Mouse (Mus musculus) ES-E14 (cell line): ENCODE measurements at regions not wholly inside any gene's neighbourhood (a gene's known extent, or its start where the extent isn't known, plus 50 kb on each side); places are given as distances from the start of the nearest gene placed in this dataset.

Experiments used
- CHD2 ChIP-seq: IDR thresholded peaks from 2 replicates; pipeline ENCODE4 v1.6.1; 2014; ENCODE audit warnings: mild to moderate bottlenecking, low read depth, low read length, inconsistent platforms
- HCFC1 ChIP-seq: IDR thresholded peaks from 2 replicates; pipeline ENCODE4 v1.6.1; 2012; ENCODE audit warnings: low read length, inconsistent platforms, borderline replicate concordance; ENCODE audit not compliant: insufficient read depth
- MAFK ChIP-seq: IDR thresholded peaks from 2 replicates; pipeline ENCODE4 v1.6.1; 2014; ENCODE audit warnings: mild to moderate bottlenecking, low read depth, low read length, inconsistent platforms; ENCODE audit not compliant: insufficient read depth
- ZNF384 ChIP-seq: IDR thresholded peaks from 2 replicates; pipeline ENCODE4 v1.6.1; 2012; ENCODE audit warnings: low read depth, low read length, inconsistent platforms

DNA sequence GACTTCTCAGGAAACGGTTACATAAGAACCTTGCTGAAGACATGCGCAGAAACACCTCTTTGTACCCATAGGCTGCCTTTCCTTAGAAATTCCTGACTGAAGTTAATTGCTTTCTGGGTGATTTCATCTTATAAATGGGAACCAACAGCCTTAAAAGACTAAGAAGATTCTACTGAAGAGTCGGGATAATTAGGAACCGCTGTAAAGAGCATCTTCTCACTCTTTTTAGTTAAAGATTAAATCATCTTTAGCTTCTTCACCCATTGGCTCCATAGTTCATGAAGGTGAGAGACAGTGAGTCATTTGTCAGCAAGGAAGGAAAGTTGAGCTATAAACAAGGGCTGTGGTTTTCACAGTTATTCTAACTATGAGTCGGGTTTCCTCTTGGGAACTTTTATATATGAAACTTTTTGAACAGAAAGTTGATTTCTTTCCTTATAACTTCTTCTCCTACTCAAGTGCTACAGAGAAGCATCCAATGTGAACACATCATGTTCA lies 93.1 kb downstream of the Car2 start:
- TF ChIP-seq ZNF384 (no peak), HCFC1 (no peak), CHD2 (no peak), MAFK (no peak)
